Mouse (Mus musculus) fat pad, adult 2 months (tissue): ENCODE measurements around the gene Scfd2.

ENCODE experiments used
- DNase-seq: peaks from one replicate; pipeline ENCODE4 v3.0.0-alpha.2; 2011; ENCODE audit warnings: low read depth, low spot score; ENCODE audit errors: extremely low read depth

Scfd2 gene

GRCm38 (mm10) chr5:74206649-74207048, 324.9 kb downstream of the Scfd2 start:
- DNase-seq, result no peak

DNA sequence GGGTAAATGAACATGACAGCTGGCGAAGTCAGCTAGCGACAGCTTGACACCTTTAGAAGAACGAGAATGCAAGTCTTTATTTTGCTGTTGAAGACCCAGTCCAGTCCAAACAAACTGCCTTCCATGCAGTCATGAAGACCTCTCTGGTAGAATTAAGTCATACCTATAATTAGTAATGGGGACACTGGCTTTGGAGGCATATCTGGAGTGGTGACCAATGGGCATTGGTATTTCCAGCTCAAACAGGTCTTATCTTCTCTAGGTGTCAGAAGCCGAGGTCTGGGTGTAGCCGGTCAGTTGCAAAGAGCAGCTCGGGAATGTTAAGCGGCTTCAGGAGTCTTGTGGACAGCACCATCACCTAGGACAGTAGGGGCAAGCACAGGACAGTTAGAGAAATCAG, 325.5 kb downstream of the Scfd2 start:
- DNase-seq, result no peak

GRCm38 (mm10) chr5:74205509-74205908, 326.1 kb downstream of the Scfd2 start:
- no peak for DNase-seq

GRCm38 (mm10) chr5:74204465-74204864, 327.1 kb downstream of the Scfd2 start:
- DNase-seq, result no peak

GRCm38 (mm10) chr5:74202515-74202914, 329.0 kb downstream of the Scfd2 start:
- DNase-seq, result no peak

- no peak for DNase-seq
Observed at GRCm38 (mm10) chr5:74201570-74202357, 329.8 kb downstream of the Scfd2 start.

GRCm38 (mm10) chr5:74200481-74200880, 331.1 kb downstream of the Scfd2 start:
- DNase-seq, result no peak

- DNase-seq, result no peak
Observed at GRCm38 (mm10) chr5:74199793-74200192, 331.8 kb downstream of the Scfd2 start.

GRCm38 (mm10) chr5:74198446-74198845, 333.1 kb downstream of the Scfd2 start:
- DNase-seq, result no peak

GRCm38 (mm10) chr5:74197541-74198330, 333.8 kb downstream of the Scfd2 start:
- DNase-seq, result no peak

DNA sequence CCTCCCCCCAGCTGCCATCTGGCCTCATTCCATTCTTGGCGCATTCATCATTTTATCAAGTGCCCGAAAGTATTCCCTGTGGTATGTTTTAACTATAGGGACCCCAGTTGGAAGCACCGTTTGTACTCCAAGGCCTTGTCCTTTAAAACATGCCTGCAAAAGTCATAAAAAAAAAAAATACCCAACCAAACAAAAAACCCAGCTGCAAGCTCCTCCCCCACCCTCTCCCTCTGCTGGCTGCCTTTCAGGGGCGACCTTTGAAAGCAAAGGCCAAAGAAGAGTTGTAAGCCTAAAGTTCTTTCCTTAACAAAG, 335.3 kb downstream of the Scfd2 start:
- DNase-seq, result no peak

DNA sequence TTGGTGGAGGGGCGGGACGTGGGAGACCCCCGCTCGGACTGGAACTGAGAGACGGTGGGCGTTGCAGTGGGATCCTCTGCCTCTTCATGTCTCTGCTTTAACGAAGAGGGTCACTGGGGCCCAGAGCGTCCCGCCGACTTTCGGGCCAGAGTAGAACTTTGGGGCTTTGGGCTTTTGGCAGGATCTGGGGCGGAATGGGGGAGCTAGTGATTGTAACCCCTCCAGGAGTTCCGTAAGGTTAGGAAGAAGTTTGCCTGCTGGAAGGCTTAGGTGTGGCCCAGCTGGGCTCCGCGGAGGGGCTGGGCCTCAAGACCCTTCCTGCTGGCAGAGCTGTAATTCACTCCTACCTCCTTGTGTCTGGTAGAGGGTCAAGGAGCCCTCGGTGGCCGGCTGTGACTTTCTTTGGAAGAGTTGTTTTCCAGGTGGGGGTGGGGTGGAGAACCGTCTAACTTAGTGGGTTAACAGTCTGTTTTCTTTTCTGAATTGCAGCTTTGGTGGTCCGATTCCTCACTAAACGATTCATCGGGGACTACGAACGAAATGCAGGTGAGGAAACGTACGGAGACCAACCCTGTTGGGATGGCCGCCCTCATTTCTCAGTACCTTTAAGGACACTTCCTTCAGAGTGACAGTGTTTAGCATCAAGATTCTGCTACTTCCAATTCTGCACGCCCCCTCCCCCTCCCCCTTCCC, 335.8 kb downstream of the Scfd2 start:
- DNase-seq, result no peak

GRCm38 (mm10) chr5:74194841-74195613, 336.5 kb downstream of the Scfd2 start, which contains the start of gene Rasl11b:
Rasl11b (plus strand) TSS chr5:74195286.
- DNase-seq, result no peak

DNA sequence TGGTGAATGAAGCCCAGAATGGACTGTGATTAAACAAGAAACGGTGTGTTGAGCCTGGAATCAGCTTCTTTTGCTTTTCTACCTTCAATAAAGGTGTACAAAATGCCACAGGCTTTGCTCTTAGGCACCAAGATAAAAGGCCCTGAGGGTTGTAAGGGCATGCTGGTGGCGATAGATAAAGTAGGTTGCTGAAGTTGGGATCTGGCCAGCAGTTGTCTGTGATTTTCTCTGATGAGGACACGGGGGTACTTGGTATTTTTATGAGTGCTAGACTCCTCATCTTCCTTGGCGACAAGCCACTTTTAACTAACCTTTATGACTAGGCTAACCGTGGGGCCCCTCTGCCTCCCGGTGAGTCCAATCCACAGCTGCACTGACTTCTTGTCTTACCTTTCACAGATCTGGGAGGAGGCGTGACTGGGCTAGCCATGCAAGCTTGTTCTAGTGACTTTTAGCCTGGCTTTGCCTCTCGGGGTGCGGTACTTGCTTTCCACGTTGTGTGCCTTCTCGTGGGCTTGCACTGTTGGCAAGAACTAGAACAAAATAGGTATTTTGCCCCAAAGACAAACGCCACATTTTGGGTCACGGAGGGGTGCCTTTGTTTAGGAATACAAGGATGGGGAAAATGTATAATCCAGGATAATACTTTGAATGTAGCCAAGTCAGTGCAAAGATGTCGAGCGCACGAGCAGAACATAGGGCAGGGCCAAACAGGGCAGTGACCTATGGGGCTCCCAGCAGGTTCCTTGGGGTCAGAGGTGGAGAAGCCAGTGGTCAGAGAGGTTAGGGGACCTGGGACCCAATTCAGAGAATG, 337.3 kb downstream of the Scfd2 start:
- no peak for DNase-seq

DNA sequence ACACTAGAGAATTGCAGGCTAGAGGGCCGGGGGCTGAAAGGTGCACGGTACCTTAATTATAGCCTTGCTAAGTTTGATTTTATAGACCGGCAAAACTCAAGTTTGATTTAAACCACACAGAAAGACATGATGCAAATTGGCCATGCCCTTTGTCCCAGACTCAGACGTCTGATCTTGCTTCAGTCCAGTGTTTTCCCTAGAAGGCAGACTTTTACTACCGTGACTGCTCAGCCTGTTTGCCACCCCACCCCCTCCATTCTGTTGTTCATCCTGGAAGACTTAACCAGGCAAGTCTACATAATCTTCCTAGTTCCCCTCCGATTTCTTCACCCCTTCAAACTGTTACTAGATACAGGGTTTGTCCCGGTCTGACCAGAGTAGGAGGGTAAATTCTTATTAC, 337.9 kb downstream of the Scfd2 start:
- no peak for DNase-seq

GRCm38 (mm10) chr5:74193008-74193407, 338.6 kb downstream of the Scfd2 start:
- no peak for DNase-seq

DNA sequence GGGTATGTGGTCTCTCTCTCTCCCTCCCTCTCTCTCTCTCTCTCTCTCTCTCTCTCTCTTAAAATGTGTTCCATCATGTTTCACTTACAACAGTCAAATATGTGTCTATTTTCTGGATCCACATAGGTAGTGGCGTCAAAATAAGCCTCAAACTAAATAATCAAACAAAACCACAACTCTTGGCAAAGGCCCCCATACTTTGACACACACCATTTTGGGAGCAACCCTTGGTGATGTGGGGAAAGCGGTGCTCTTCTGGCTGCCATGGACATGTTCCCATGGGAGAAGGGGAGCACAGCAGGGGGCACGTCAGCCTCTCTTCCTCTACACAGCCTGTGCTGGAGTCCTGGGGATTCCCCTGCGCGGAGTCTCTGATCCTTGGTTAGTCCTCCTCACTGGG, 340.6 kb downstream of the Scfd2 start:
- DNase-seq, result no peak

- DNase-seq, result no peak
Observed at GRCm38 (mm10) chr5:74190161-74190491, 341.4 kb downstream of the Scfd2 start.

- no peak for DNase-seq
Observed at GRCm38 (mm10) chr5:74189484-74190160, 341.9 kb downstream of the Scfd2 start.

DNA sequence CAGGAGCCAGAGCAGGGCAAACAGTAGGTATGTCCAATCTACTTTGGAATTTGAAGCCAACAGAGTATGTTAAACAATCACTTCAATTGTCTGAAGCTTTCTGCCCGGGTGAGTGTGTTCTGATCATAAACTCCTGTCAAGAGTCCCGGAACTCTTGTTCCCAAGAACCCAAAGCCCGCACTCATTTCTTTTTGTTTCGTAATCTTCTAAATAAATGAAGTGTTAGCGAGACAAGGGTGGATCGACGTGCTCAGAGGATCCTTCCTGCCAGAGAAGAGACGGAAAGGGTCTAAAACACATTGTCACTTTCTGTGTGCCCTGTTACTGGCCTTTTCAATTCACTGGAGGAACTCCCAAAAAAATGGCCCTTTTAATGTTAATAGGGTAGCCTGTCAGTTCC, 342.7 kb downstream of the Scfd2 start:
- no peak for DNase-seq
